14 mouse cellular contexts compared by ENCODE assay signal in the genomic region with DNA sequence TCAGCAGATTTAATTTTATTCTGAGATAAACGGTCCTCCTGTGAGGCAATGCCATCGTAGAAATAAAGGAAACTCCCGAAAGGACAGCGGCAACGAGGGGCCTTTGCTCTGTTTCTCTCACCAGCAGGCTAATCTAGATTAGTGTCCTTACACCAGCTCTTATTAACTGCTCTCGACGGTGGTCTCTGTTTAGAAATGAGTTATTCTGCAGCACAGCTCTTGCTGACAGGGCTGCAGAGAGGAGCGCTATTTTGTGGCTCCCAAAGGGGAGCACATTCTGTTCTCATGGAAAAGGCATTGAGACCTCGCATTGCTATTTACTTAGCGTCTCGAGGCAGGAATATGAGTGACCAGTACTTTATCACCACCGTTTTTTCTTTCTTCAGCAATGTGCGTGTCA.
"Had no signal": no experiment of that assay in that cellular context is flagged by ENCODE, and none has a peak within 500 bp of the region (broad histone marks: within the 10 kb centered on the region; RNA-seq: fewer than 3 reads in every experiment).

No protein-coding gene starts in this region.

- H3K9me3 ChIP-seq: limb, embryonic 15.5 days; liver, embryonic 12.5 days; lung, embryonic 15.5 days; midbrain, embryonic 10.5 days; midbrain, embryonic 15.5 days had no signal

- H3K4me3 ChIP-seq: limb, embryonic 15.5 days; liver, embryonic 12.5 days; lung, embryonic 15.5 days; midbrain, embryonic 10.5 days; midbrain, embryonic 15.5 days; myocyte had no signal

- H3K36me3 ChIP-seq: limb, embryonic 15.5 days; liver, embryonic 12.5 days; lung, embryonic 15.5 days; midbrain, embryonic 10.5 days; midbrain, embryonic 15.5 days had no signal

- DNase-seq: lung, adult 2 months; lung, postnatal 10 days; lung, postnatal 4 days; right cerebral cortex, postnatal 14 days; thymus, adult 18-20 months; thymus, postnatal 14 days; thymus, postnatal 36 days had no signal

- H3K4me2 ChIP-seq: limb, embryonic 15.5 days; liver, embryonic 12.5 days; lung, embryonic 15.5 days; midbrain, embryonic 15.5 days had no signal

- H3K9ac ChIP-seq: limb, embryonic 15.5 days; liver, embryonic 12.5 days; liver, embryonic 14.5 days; lung, embryonic 15.5 days; midbrain, embryonic 15.5 days had no signal

- H3K4me1 ChIP-seq: limb, embryonic 15.5 days; liver, embryonic 12.5 days; midbrain, embryonic 10.5 days; midbrain, embryonic 15.5 days had no signal

- H3K27ac ChIP-seq: limb, embryonic 15.5 days; liver, embryonic 12.5 days; liver, embryonic 14.5 days; lung, embryonic 15.5 days; midbrain, embryonic 10.5 days; midbrain, embryonic 15.5 days had no signal

- ATAC-seq: liver, embryonic 12.5 days; midbrain, embryonic 15.5 days had no signal

- H3K27me3 ChIP-seq: limb, embryonic 15.5 days; liver, embryonic 12.5 days; lung, embryonic 15.5 days; midbrain, embryonic 15.5 days had no signal
